9 mouse cellular contexts compared by ENCODE assay signal in genomic region chr8:111625694-111626527, GRCm38 (mm10). TPM values are rescaled to one million over a fixed set of nuclear protein-coding genes. Genes with fewer than 3 reads are reported as not detected.
DNase-seq lines count a peak whose midpoint lies in the region; ATAC-seq and TF ChIP-seq lines count a peak whose summit lies in the region.
"Had no signal": no experiment of that assay in that cellular context is flagged by ENCODE, and none has a peak within 500 bp of the region (broad histone marks: within the 10 kb centered on the region; RNA-seq: fewer than 3 reads in every experiment).

No protein-coding gene starts in this region.

- peak; percentile 96 for DNase-seq in heart, adult 11 months
- peak; percentile 62 for DNase-seq in T-cell, adult 2 months (ENCODE audit: low spot score)
- peak; percentile 82 to 88 for DNase-seq in cerebellum, postnatal 25 days
- peak; percentile 66 to 75 for DNase-seq in gastrocnemius, postnatal 36 days
- peak; percentile 71 to 87 for DNase-seq in kidney, postnatal 36 days
- peak; percentile 82 for DNase-seq in lung, postnatal 10 days
- peak; percentile 43 to 68 for DNase-seq in spleen, adult 2 months (ENCODE audit: low read depth in 1 of 2, low spot score in 2 of 2)

- no peak for ATAC-seq in heart, embryonic 11.5 days (replicated peaks; ENCODE audit: insufficient number of reproducible peaks, low FRiP score, low TSS enrichment)

- H3K4me1 ChIP-seq in heart, embryonic 11.5 days (ENCODE audit: control insufficient read depth, insufficient read depth, low read length), result no peaks in the 10 kb centered on the region
- H3K4me1 ChIP-seq in spleen, adult 2 months (ENCODE audit: control insufficient read depth, insufficient read depth, insufficient read length), result no peaks in the 10 kb centered on the region

- intact Hi-C loops in gastrocnemius, postnatal 36 days (cut with DNase I), result loop anchor here (1.0 kb wide), 1 partner anchor 90 kb away; the partner anchor contains the start of gene Znrf1

- no peak overlapping the region for H3K9ac ChIP-seq in heart, embryonic 11.5 days (ENCODE audit: low read depth, low read length)
- H3K9ac ChIP-seq: lung, embryonic 15.5 days had no signal

- no peak overlapping the region for H3K27ac ChIP-seq in heart, embryonic 11.5 days (ENCODE audit: low read depth, low read length)
- no peak overlapping the region for H3K27ac ChIP-seq in spleen, adult 2 months (ENCODE audit: insufficient read depth, low read length)

- H3K9me3 ChIP-seq in heart, embryonic 11.5 days (replicated peaks; ENCODE audit: control insufficient read depth, low read length), result no peaks in the 10 kb centered on the region
- H3K9me3 ChIP-seq: lung, embryonic 15.5 days had no signal

- H3K27me3 ChIP-seq in heart, embryonic 11.5 days (ENCODE audit: control insufficient read depth, insufficient read depth, low read length), result no peaks in the 10 kb centered on the region
- H3K27me3 ChIP-seq in spleen, adult 2 months (ENCODE audit: control insufficient read depth, insufficient read depth, low read length), result no peaks in the 10 kb centered on the region
- H3K27me3 ChIP-seq: lung, embryonic 15.5 days had no signal

- TF ChIP-seq CTCF in spleen, adult 2 months (IDR thresholded peaks at IDR 0.05; ENCODE audit: extremely low read depth, insufficient read depth, insufficient read length, insufficient replicate concordance), result peak; percentile 91

- H3K4me2 ChIP-seq in heart, embryonic 11.5 days, result no peak overlapping the region
- H3K4me2 ChIP-seq: lung, embryonic 15.5 days had no signal

- peaks cover 5% of the 10 kb centered on the region; the same call in 1 of the 2 replicates for H3K36me3 ChIP-seq in heart, embryonic 11.5 days (ENCODE audit: control insufficient read depth, insufficient read depth, low read length)
- no peaks in the 10 kb centered on the region for H3K36me3 ChIP-seq in spleen, adult 2 months (ENCODE audit: control insufficient read depth, insufficient read depth, low read length)

- WGBS in heart, embryonic 11.5 days (ENCODE audit: insufficient replicate concordance), result 31% methylated on average over 6 of the region's 6 CpGs
- 35% methylated on average over 6 of the region's 6 CpGs for WGBS in spleen, adult 2 months

- H3K4me3 ChIP-seq in heart, embryonic 11.5 days (ENCODE audit: low read depth, low read length), result no peak overlapping the region
- H3K4me3 ChIP-seq in spleen, adult 2 months (ENCODE audit: extremely low read depth, insufficient read depth, insufficient read length), result no peak overlapping the region
- H3K4me3 ChIP-seq: lung, embryonic 15.5 days had no signal

- no peak for TF ChIP-seq POLR2A in spleen, adult 2 months (IDR thresholded peaks at IDR 0.05; ENCODE audit: low read depth, low read length)

RNA-seq across cellular contexts. Expression of gene Ldhd, which starts 4.3 kb away (rescaled TPM):
- 0.39 and 0.52 TPM in 2 replicates for polyA plus RNA-seq in heart, embryonic 11.5 days (2014; fragmentation: Nextera tagmentation; extraction: Ambion mirVana)
- 10 to 100 TPM; 32.4 to 34.9 TPM for total RNA-seq in gastrocnemius, postnatal 36 days (2021)
- polyA plus RNA-seq in spleen, adult 2 months (2012; rRNA removed), result 1.2 and 1.8 TPM in 2 replicates

RNA-seq across cellular contexts. Expression of gene Zfp1, which starts 17.3 kb away (rescaled TPM):
- 16.5 and 18.5 TPM in 2 replicates for polyA plus RNA-seq in heart, embryonic 11.5 days (2014; fragmentation: Nextera tagmentation; extraction: Ambion mirVana)
- total RNA-seq in gastrocnemius, postnatal 36 days (2021), result 1 to 10 TPM; 6.8 to 9.2 TPM
- polyA plus RNA-seq in spleen, adult 2 months (2012; rRNA removed), result 4.9 and 5.2 TPM in 2 replicates
